Mouse (Mus musculus): ENCODE measurements around the gene 5730455P16Rik. TPM values are rescaled to one million over a fixed set of nuclear protein-coding genes. Genes with fewer than 3 reads are reported as not detected.

5730455P16Rik gene
- polyA plus RNA-seq, 1 experiment, result 38.4 TPM

GRCm38 (mm10) chr11:80323255-80323654, 54.6 kb downstream of the 5730455P16Rik start:
- no peak overlapping the region for H3K4me3 ChIP-seq (ENCODE audit: insufficient read depth, low read length)
- no peak for TF ChIP-seq POLR2A (IDR thresholded peaks at IDR 0.05; ENCODE audit: low read depth, low read length)
- no peak for TF ChIP-seq CTCF (IDR thresholded peaks at IDR 0.05; ENCODE audit: borderline replicate concordance, insufficient read depth, low read length)

GRCm38 (mm10) chr11:80315743-80316639, 61.8 kb downstream of the 5730455P16Rik start:
- TF ChIP-seq CTCF (IDR thresholded peaks at IDR 0.05; ENCODE audit: borderline replicate concordance, insufficient read depth, low read length) (no peak), POLR2A (IDR thresholded peaks at IDR 0.05; ENCODE audit: low read depth, low read length) (no peak)
- Histone ChIP-seq H3K4me1 (ENCODE audit: control insufficient read depth, insufficient read depth, low read length) (no peaks in the 10 kb centered on the region), H3K4me3 (ENCODE audit: insufficient read depth, low read length) (no peak overlapping the region), H3K27ac (ENCODE audit: insufficient read depth, low read length) (no peak overlapping the region)

More at GRCm38 (mm10) chr11:80323255-80323654, 54.6 kb downstream of the 5730455P16Rik start:
- H3K27ac ChIP-seq (ENCODE audit: insufficient read depth, low read length), result no peak overlapping the region
- no peaks in the 10 kb centered on the region for H3K4me1 ChIP-seq (ENCODE audit: control insufficient read depth, insufficient read depth, low read length)

- Histone ChIP-seq H3K4me1 (ENCODE audit: control insufficient read depth, insufficient read depth, low read length) (no peaks in the 10 kb centered on the region), H3K27ac (ENCODE audit: insufficient read depth, low read length) (no peak overlapping the region), H3K4me3 (ENCODE audit: insufficient read depth, low read length) (no peak overlapping the region)
- TF ChIP-seq CTCF (IDR thresholded peaks at IDR 0.05; ENCODE audit: borderline replicate concordance, insufficient read depth, low read length) (no peak), POLR2A (IDR thresholded peaks at IDR 0.05; ENCODE audit: low read depth, low read length) (no peak)
Observed at GRCm38 (mm10) chr11:80313944-80314343, 63.9 kb downstream of the 5730455P16Rik start.

- H3K27ac ChIP-seq (ENCODE audit: insufficient read depth, low read length), result no peak overlapping the region
- no peak for TF ChIP-seq CTCF (IDR thresholded peaks at IDR 0.05; ENCODE audit: borderline replicate concordance, insufficient read depth, low read length)
- H3K4me1 ChIP-seq (ENCODE audit: control insufficient read depth, insufficient read depth, low read length), result no peaks in the 10 kb centered on the region
- no peak overlapping the region for H3K4me3 ChIP-seq (ENCODE audit: insufficient read depth, low read length)
Observed at GRCm38 (mm10) chr11:80313462-80313861, 64.4 kb downstream of the 5730455P16Rik start.

- no peak overlapping the region for H3K4me3 ChIP-seq (ENCODE audit: insufficient read depth, low read length)
- no peaks in the 10 kb centered on the region for H3K4me1 ChIP-seq (ENCODE audit: control insufficient read depth, insufficient read depth, low read length)
- no peak overlapping the region for H3K27ac ChIP-seq (ENCODE audit: insufficient read depth, low read length)
- TF ChIP-seq CTCF (IDR thresholded peaks at IDR 0.05; ENCODE audit: borderline replicate concordance, insufficient read depth, low read length) (no peak), POLR2A (IDR thresholded peaks at IDR 0.05; ENCODE audit: low read depth, low read length) (no peak)
Observed at GRCm38 (mm10) chr11:80312565-80312964, 65.3 kb downstream of the 5730455P16Rik start.

- no peak overlapping the region for H3K27ac ChIP-seq (ENCODE audit: insufficient read depth, low read length)
- no peak for TF ChIP-seq CTCF (IDR thresholded peaks at IDR 0.05; ENCODE audit: borderline replicate concordance, insufficient read depth, low read length)
- TF ChIP-seq POLR2A (IDR thresholded peaks at IDR 0.05; ENCODE audit: low read depth, low read length), result no peak
- H3K4me3 ChIP-seq (ENCODE audit: insufficient read depth, low read length), result no peak overlapping the region
- no peaks in the 10 kb centered on the region for H3K4me1 ChIP-seq (ENCODE audit: control insufficient read depth, insufficient read depth, low read length)
Observed at GRCm38 (mm10) chr11:80312049-80312448, 65.8 kb downstream of the 5730455P16Rik start.

GRCm38 (mm10) chr11:80311271-80311670, 66.6 kb downstream of the 5730455P16Rik start:
- Histone ChIP-seq H3K27ac (ENCODE audit: insufficient read depth, low read length) (no peak overlapping the region), H3K4me1 (ENCODE audit: control insufficient read depth, insufficient read depth, low read length) (no peaks in the 10 kb centered on the region), H3K4me3 (ENCODE audit: insufficient read depth, low read length) (no peak overlapping the region)
- TF ChIP-seq CTCF (IDR thresholded peaks at IDR 0.05; ENCODE audit: borderline replicate concordance, insufficient read depth, low read length) (no peak), POLR2A (IDR thresholded peaks at IDR 0.05; ENCODE audit: low read depth, low read length) (no peak)

Other genes starting within 250 kb of the 5730455P16Rik start
- gene Tefm, start 235.9 kb downstream of the 5730455P16Rik start, polyA plus RNA-seq (2011; ENCODE audit: insufficient read length, low read depth, missing spikeins), result 13.9 and 16.6 TPM in 2 replicates
- gene Adap2, start 223.9 kb downstream of the 5730455P16Rik start, polyA plus RNA-seq (2011; ENCODE audit: insufficient read length, low read depth, missing spikeins), result not detected in 2 replicates
- 7.5 and 8.0 TPM in 2 replicates for gene Rnf135, start 194.2 kb downstream of the 5730455P16Rik start, polyA plus RNA-seq (2011; ENCODE audit: insufficient read length, low read depth, missing spikeins)
- 53.8 and 65.6 TPM in 2 replicates for gene Rhot1, start 169.0 kb downstream of the 5730455P16Rik start, polyA plus RNA-seq (2011; ENCODE audit: insufficient read length, low read depth, missing spikeins)
- gene Rhbdl3, start 77.1 kb downstream of the 5730455P16Rik start, polyA plus RNA-seq (2011; ENCODE audit: insufficient read length, low read depth, missing spikeins), result 1.3 and 1.8 TPM in 2 replicates
- gene Zfp207, start 5.2 kb upstream of the 5730455P16Rik start, polyA plus RNA-seq (2011; ENCODE audit: insufficient read length, low read depth, missing spikeins), result 178 and 208 TPM in 2 replicates
- 131 and 170 TPM in 2 replicates for gene Psmd11, start 50.6 kb upstream of the 5730455P16Rik start, polyA plus RNA-seq (2011; ENCODE audit: insufficient read length, low read depth, missing spikeins)
- gene Cdk5r1, start 99.0 kb upstream of the 5730455P16Rik start, polyA plus RNA-seq (2011; ENCODE audit: insufficient read length, low read depth, missing spikeins), result 0.77 and 1.0 TPM in 2 replicates